33 mouse cellular contexts compared by ENCODE assay signal in genomic region chr7:118954968-118955367, GRCm38 (mm10).
"Had no signal": no experiment of that assay in that cellular context is flagged by ENCODE, and none has a peak within 500 bp of the region (broad histone marks: within the 10 kb centered on the region; RNA-seq: fewer than 3 reads in every experiment).

No protein-coding gene starts in this region.

- H3K4me2 ChIP-seq: heart, embryonic 11.5 days; heart, embryonic 12.5 days; heart, embryonic 13.5 days; heart, embryonic 15.5 days; hindbrain, embryonic 12.5 days; hindbrain, embryonic 13.5 days; hindbrain, embryonic 14.5 days; hindbrain, embryonic 15.5 days; intestine, embryonic 15.5 days; kidney, embryonic 15.5 days had no signal

- H3K4me1 ChIP-seq: hindbrain, embryonic 12.5 days; hindbrain, embryonic 13.5 days; hindbrain, embryonic 15.5 days; intestine, embryonic 15.5 days; kidney, embryonic 15.5 days had no signal

- H3K9me3 ChIP-seq: heart, embryonic 12.5 days; heart, embryonic 13.5 days; heart, embryonic 15.5 days; hindbrain, embryonic 10.5 days; hindbrain, embryonic 12.5 days; hindbrain, embryonic 13.5 days; hindbrain, embryonic 15.5 days; intestine, embryonic 15.5 days; kidney, embryonic 15.5 days had no signal

- ATAC-seq: hindbrain, embryonic 16.5 days; inflammation-experienced regulatory T-cells, adult 6 months; intestine, embryonic 15.5 days; intestine, postnatal 0 days had no signal

- H3K36me3 ChIP-seq: heart, embryonic 12.5 days; heart, embryonic 13.5 days; heart, embryonic 15.5 days; hindbrain, embryonic 10.5 days; hindbrain, embryonic 12.5 days; hindbrain, embryonic 13.5 days; hindbrain, embryonic 15.5 days; intestine, embryonic 15.5 days; kidney, embryonic 15.5 days had no signal

- H3K9ac ChIP-seq: heart, embryonic 12.5 days; heart, embryonic 13.5 days; heart, embryonic 15.5 days; hindbrain, embryonic 12.5 days; hindbrain, embryonic 13.5 days; hindbrain, embryonic 14.5 days; hindbrain, embryonic 15.5 days; intestine, embryonic 15.5 days; kidney, embryonic 15.5 days had no signal

- H3K27ac ChIP-seq: heart, embryonic 13.5 days; heart, embryonic 15.5 days; hindbrain, embryonic 10.5 days; hindbrain, embryonic 12.5 days; hindbrain, embryonic 13.5 days; hindbrain, embryonic 14.5 days; hindbrain, embryonic 15.5 days; intestine, embryonic 15.5 days; kidney, embryonic 15.5 days; kidney, postnatal 0 days; layer of hippocampus, adult 2 months; left cerebral cortex, adult 2 months had no signal

- DNase-seq: heart, postnatal 10 days; heart, postnatal 14 days; heart, postnatal 36 days; heart, postnatal 4 days; kidney, adult 11 months; kidney, adult 18-20 months; kidney, adult 2 months; kidney, adult 8-10 months; kidney, adult 9 months; kidney, postnatal 10 days; kidney, postnatal 14 days; kidney, postnatal 25 days; kidney, postnatal 36 days; kidney, postnatal 4 days; layer of hippocampus, adult 9-11 months; layer of hippocampus, postnatal 36 days had no signal

- H3K4me3 ChIP-seq: heart, embryonic 12.5 days; heart, embryonic 13.5 days; heart, embryonic 15.5 days; hindbrain, embryonic 10.5 days; hindbrain, embryonic 12.5 days; hindbrain, embryonic 13.5 days; hindbrain, embryonic 15.5 days; intestine, embryonic 15.5 days; kidney, embryonic 15.5 days; layer of hippocampus, adult 2 months; left cerebral cortex, adult 2 months had no signal

- H3K27me3 ChIP-seq: heart, embryonic 12.5 days; heart, embryonic 13.5 days; heart, embryonic 15.5 days; hindbrain, embryonic 12.5 days; hindbrain, embryonic 13.5 days; hindbrain, embryonic 15.5 days; intestine, embryonic 15.5 days; kidney, embryonic 15.5 days had no signal
